Mouse (Mus musculus): ENCODE results near the gene Rab43. TPM values are rescaled to one million over a fixed set of nuclear protein-coding genes. Genes with fewer than 3 reads are reported as not detected.

The Rab43 gene
- polyA plus RNA-seq, 1 experiment = 77.6 TPM

- no peak for TF ChIP-seq GATA1 (IDR thresholded peaks at IDR 0.05; ENCODE audit: borderline replicate concordance, low read length)
- Histone ChIP-seq H3K27me3 (replicated peaks) (no peaks in the 10 kb centered on the region), H3K4me1 (peaks cover 93% of the 10 kb centered on the region), H3K4me3 (replicated peaks) (no peak overlapping the region), H3K36me3 (replicated peaks; ENCODE audit: low read length) (peaks cover 83% of the 10 kb centered on the region), H3K9me3 (no peaks in the 10 kb centered on the region)
These were observed 9.5 kb downstream of the Rab43 start for GRCm38 (mm10) chr6:87802462-87802861.

- Histone ChIP-seq H3K9me3 (no peaks in the 10 kb centered on the region), H3K27me3 (replicated peaks) (no peaks in the 10 kb centered on the region), H3K4me3 (replicated peaks) (peak overlapping the region; percentile 16), H3K4me1 (peaks cover 92% of the 10 kb centered on the region), H3K36me3 (replicated peaks; ENCODE audit: low read length) (peaks cover 87% of the 10 kb centered on the region)
- TF ChIP-seq GATA1 (IDR thresholded peaks at IDR 0.05; ENCODE audit: borderline replicate concordance, low read length) (no peak), FLI1 (IDR thresholded peaks at IDR 0.05; ENCODE audit: low read length) (no peak)
These were observed 12.4 kb downstream of the Rab43 start for GRCm38 (mm10) chr6:87799576-87799975.

- peaks cover 85% of the 10 kb centered on the region for H3K4me1 ChIP-seq
- H3K9me3 ChIP-seq = no peaks in the 10 kb centered on the region
- no peak overlapping the region for H3K4me3 ChIP-seq (replicated peaks)
- no peaks in the 10 kb centered on the region for H3K27me3 ChIP-seq (replicated peaks)
- H3K36me3 ChIP-seq (replicated peaks; ENCODE audit: low read length) = peaks cover 91% of the 10 kb centered on the region
- no peak for TF ChIP-seq FLI1 (IDR thresholded peaks at IDR 0.05; ENCODE audit: low read length)
- no peak for TF ChIP-seq GATA1 (IDR thresholded peaks at IDR 0.05; ENCODE audit: borderline replicate concordance, low read length)
These were observed 14.6 kb downstream of the Rab43 start for GRCm38 (mm10) chr6:87797321-87797720.

DNA sequence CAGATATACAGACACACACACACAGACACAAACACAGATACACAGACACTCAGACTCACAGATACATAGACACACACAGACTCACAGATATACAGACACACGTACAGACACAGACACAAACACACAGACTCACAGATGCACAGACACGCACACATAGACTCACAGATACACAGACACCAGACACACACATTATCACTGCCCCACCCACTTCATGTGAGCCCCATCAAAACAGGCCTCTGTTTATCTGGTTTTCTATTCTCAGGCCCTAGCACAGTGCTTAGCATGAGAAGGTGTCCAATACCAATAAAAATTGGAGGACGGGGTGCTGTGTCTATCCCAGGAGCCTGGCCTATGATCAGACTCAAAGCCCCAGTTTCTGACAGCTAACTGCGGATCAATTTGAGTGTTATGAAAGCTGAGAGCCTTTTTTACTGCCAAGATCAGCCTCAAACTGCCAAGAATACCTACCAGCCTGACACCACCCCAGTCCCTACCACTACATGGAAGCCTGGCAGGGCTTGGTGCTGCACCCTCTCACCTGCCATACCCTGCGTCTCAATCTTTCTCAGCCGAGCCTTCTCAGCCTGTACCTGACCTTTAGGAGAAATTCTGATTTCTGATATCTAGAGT is 15.6 kb downstream of the Rab43 start:
- Histone ChIP-seq H3K36me3 (replicated peaks; ENCODE audit: low read length) (peaks cover 92% of the 10 kb centered on the region), H3K27me3 (replicated peaks) (no peaks in the 10 kb centered on the region), H3K4me3 (replicated peaks) (no peak overlapping the region), H3K9me3 (no peaks in the 10 kb centered on the region), H3K4me1 (peaks cover 88% of the 10 kb centered on the region)
- no peak for TF ChIP-seq FLI1 (IDR thresholded peaks at IDR 0.05; ENCODE audit: low read length)

DNA sequence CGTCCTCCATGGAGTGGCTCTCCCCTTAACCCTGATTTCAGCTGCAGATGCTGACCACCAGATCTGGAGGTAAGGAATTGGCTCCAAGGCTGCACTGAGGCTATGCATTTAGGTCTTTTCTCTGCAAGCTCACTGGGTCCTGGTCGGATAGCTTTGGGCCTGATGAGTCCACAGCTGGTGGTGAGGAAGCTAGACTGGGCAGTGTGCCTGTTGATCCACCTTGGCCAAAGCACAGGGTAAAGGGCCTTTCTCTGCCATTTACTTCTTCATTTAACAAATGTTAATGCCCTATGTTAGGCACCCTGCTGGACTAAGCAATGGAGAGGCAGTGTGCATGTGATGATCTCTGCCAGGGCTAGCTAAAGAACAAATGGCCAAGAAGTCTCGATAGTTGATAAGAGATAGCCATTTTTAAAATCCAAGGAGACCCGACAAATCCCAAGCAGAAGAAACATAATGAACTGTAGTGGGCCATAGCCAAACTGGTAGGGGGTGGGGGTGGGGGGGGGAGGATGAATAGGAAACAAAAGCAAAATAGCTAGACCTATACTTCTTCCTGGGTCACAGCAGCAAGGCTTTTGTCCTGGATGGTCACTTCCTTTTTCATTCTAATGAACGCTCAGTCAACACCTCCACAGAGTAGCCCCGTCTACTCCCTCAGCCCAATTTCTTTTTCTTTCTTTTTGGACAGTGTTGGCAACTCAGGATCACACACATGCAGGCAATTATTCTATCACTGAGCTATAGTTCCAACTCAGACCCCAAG is 16.4 kb downstream of the Rab43 start:
- Histone ChIP-seq H3K4me1 (peaks cover 88% of the 10 kb centered on the region), H3K27me3 (replicated peaks) (no peaks in the 10 kb centered on the region), H3K4me3 (replicated peaks) (no peak overlapping the region), H3K9me3 (no peaks in the 10 kb centered on the region), H3K36me3 (replicated peaks; ENCODE audit: low read length) (peaks cover 92% of the 10 kb centered on the region)
- no peak for TF ChIP-seq FLI1 (IDR thresholded peaks at IDR 0.05; ENCODE audit: low read length)
- TF ChIP-seq GATA1 (IDR thresholded peaks at IDR 0.05; ENCODE audit: borderline replicate concordance, low read length) = no peak

- Histone ChIP-seq H3K27me3 (replicated peaks) (no peaks in the 10 kb centered on the region), H3K4me3 (replicated peaks) (no peak overlapping the region), H3K4me1 (peaks cover 88% of the 10 kb centered on the region), H3K9me3 (no peaks in the 10 kb centered on the region), H3K36me3 (replicated peaks; ENCODE audit: low read length) (peaks cover 92% of the 10 kb centered on the region)
- no peak for TF ChIP-seq FLI1 (IDR thresholded peaks at IDR 0.05; ENCODE audit: low read length)
- no peak for TF ChIP-seq GATA1 (IDR thresholded peaks at IDR 0.05; ENCODE audit: borderline replicate concordance, low read length)
These were observed 18.0 kb downstream of the Rab43 start for GRCm38 (mm10) chr6:87793821-87794510.

DNA sequence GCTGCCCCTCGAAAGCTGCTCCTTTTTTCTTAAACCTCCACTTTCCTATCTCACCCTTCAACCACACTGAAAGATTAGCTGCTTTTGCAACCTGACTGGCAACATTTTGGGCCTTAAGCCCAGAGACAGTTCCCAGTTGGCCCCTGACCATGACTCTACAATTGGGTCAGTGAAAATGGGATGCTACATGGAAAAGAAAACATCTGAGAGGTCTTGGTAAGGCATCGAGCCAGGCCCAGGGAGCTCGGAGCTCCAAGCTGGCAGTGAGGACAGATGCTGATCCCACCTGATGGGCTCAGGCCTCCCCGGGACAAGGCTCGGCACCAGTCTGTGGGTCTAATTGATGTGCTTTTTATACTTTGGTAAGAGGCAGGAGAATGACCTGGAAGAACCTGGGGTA is 20.1 kb downstream of the Rab43 start:
- Histone ChIP-seq H3K9me3 (no peaks in the 10 kb centered on the region), H3K4me1 (peaks cover 88% of the 10 kb centered on the region), H3K36me3 (replicated peaks; ENCODE audit: low read length) (peaks cover 93% of the 10 kb centered on the region), H3K27me3 (replicated peaks) (no peaks in the 10 kb centered on the region), H3K4me3 (replicated peaks) (peak overlapping the region; percentile 25)
- TF ChIP-seq FLI1 (IDR thresholded peaks at IDR 0.05; ENCODE audit: low read length) (no peak), GATA1 (IDR thresholded peaks at IDR 0.05; ENCODE audit: borderline replicate concordance, low read length) (no peak)

DNA sequence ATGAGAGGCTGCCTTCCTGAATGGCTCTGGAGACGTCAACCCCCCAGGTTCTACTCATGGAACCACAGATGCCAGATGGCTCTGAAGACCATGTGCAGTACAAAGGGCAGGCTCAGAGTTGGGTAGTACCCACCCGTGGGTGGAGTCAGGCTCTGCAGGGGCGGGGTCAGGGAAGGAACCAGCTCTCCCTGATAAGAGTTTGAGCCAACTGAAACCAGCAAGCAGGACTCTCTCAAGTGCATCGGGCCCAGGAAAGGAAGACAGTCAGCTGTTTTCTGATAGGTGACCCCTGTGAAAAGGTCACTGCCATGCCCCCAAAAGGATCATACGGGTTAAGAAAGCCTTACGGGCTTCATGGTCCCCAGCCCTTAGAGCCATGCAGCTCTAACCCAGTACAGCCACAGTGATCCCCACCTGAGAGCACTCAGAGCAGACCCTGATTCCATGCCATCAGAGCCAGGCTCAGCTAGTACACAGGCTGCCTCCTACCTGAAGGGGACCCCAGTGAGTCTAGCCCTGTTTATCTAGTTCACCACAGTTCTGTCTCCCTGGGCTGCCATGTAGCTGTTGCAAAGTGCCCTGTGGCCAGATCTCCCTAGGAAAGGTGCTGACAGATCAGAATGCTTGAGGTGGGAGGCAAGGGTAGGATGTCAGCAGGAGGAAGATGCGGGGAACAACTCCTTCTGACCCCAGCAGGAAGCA is 21.0 kb downstream of the Rab43 start:
- H3K4me1 ChIP-seq = peaks cover 83% of the 10 kb centered on the region
- no peaks in the 10 kb centered on the region for H3K27me3 ChIP-seq (replicated peaks)
- H3K9me3 ChIP-seq = no peaks in the 10 kb centered on the region
- peaks cover 86% of the 10 kb centered on the region for H3K36me3 ChIP-seq (replicated peaks; ENCODE audit: low read length)
- H3K4me3 ChIP-seq (replicated peaks) = peak overlapping the region; percentile 74
- TF ChIP-seq GATA1 (IDR thresholded peaks at IDR 0.05; ENCODE audit: borderline replicate concordance, low read length) (no peak; the same call in 2 of the 3 replicates), FLI1 (IDR thresholded peaks at IDR 0.05; ENCODE audit: low read length) (no peak)

- Histone ChIP-seq H3K36me3 (replicated peaks; ENCODE audit: low read length) (peaks cover 82% of the 10 kb centered on the region), H3K27me3 (replicated peaks) (no peaks in the 10 kb centered on the region), H3K9me3 (no peaks in the 10 kb centered on the region), H3K4me3 (replicated peaks) (no peak overlapping the region), H3K4me1 (peaks cover 76% of the 10 kb centered on the region)
- TF ChIP-seq FLI1 (IDR thresholded peaks at IDR 0.05; ENCODE audit: low read length) (no peak), GATA1 (IDR thresholded peaks at IDR 0.05; ENCODE audit: borderline replicate concordance, low read length) (no peak)
These were observed 22.2 kb downstream of the Rab43 start for GRCm38 (mm10) chr6:87789791-87790190.

Measured in megakaryocyte, embryonic 14.5 days (primary cell).